Mouse (Mus musculus) heart, embryonic 12.5 days (tissue): Measurements from ENCODE around the gene Adamts4. TPM values are rescaled to one million over a fixed set of nuclear protein-coding genes. Genes with fewer than 3 reads are reported as not detected.
"Not testable (repeated sequence)": the region's sequence is repeated elsewhere in the genome, so short reads cannot be mapped to it uniquely, and the experiment has no call there.

Experiments used
- ATAC-seq: fragments of 200-750 bp; cut with Nextera tagmentation; 2 replicates; pipeline ENCODE4 v1.8.0; 2017; ENCODE audit warnings: moderate TSS enrichment, moderate library complexity; ENCODE audit not compliant: insufficient number of reproducible peaks, low FRiP score
- H3K27ac ChIP-seq: fragments of 300-500 bp; sonication (generic); 2 replicates; pipeline ENCODE4 v1.5.1; 2016; ENCODE audit warnings: mild to moderate bottlenecking, moderate library complexity; ENCODE audit not compliant: poor library complexity, severe bottlenecking
- H3K27me3 ChIP-seq: fragments of 300-500 bp; sonication (generic); replicated peaks from 2 replicates; pipeline ENCODE4 v1.6.1; 2016; ENCODE audit warnings: mild to moderate bottlenecking, moderate library complexity
- H3K36me3 ChIP-seq: fragments of 300-500 bp; sonication (generic); 2 replicates; pipeline ENCODE4 v1.6.1; 2016; ENCODE audit warnings: mild to moderate bottlenecking, moderate library complexity
- H3K4me1 ChIP-seq: fragments of 300-500 bp; sonication (generic); replicated peaks from 2 replicates; pipeline ENCODE4 v1.6.1; 2016; ENCODE audit warnings: mild to moderate bottlenecking
- H3K4me2 ChIP-seq: fragments of 300-500 bp; sonication (generic); 2 replicates; pipeline ENCODE4 v1.6.1; 2016; ENCODE audit warnings: mild to moderate bottlenecking, moderate library complexity
- H3K4me3 ChIP-seq: fragments of 300-500 bp; sonication (generic); 2 replicates; pipeline ENCODE4 v1.5.1; 2016; ENCODE audit warnings: mild to moderate bottlenecking
- H3K9ac ChIP-seq: fragments of 300-500 bp; sonication (generic); 2 replicates; pipeline ENCODE4 v1.6.1; 2016; ENCODE audit warnings: mild to moderate bottlenecking, moderate library complexity
- H3K9me3 ChIP-seq: fragments of 300-500 bp; sonication (generic); replicated peaks from 2 replicates; pipeline ENCODE4 v1.6.1; 2016; ENCODE audit warnings: mild to moderate bottlenecking, moderate library complexity
- WGBS: fragments of 180-500 bp; shearing (Covaris S2); methylation state at CpG from one replicate; pipeline ENCODE4 v1.1.7; 2016; 5-methylcytosine and 5-hydroxymethylcytosine counted together
- polyA plus RNA-seq: library from polyadenylated mRNA; unstranded; fragments of >200 nt; fragmentation: Nextera tagmentation; extraction: Ambion mirVana; gene quantifications from 2 replicates; pipeline ENCODE4 v1.2.1, GENCODE M21; 2016

The Adamts4 gene
- polyA plus RNA-seq, 1 experiment from 2014 or later, result 3.1 TPM

- ATAC-seq, result no peak
- Histone ChIP-seq H3K27ac (no peak overlapping the region), H3K9ac (no peak overlapping the region), H3K27me3 (no peaks in the 10 kb centered on the region), H3K4me2 (no peak overlapping the region), H3K36me3 (peaks cover 45% of the 10 kb centered on the region), H3K9me3 (no peaks in the 10 kb centered on the region), H3K4me3 (no peak overlapping the region), H3K4me1 (peaks cover 21% of the 10 kb centered on the region)
- 54% methylated on average over 12 of the region's 12 CpGs for WGBS
Observed at GRCm38 (mm10) chr1:171232800-171233730, 17.2 kb upstream of the Adamts4 start.

GRCm38 (mm10) chr1:171234126-171234525 lies 16.1 kb upstream of the Adamts4 start, which contains the start of gene Fcer1g:
Fcer1g (minus strand) TSS chr1:171234365.
- Histone ChIP-seq H3K27me3 (no peaks in the 10 kb centered on the region), H3K9me3 (no peaks in the 10 kb centered on the region), H3K4me2 (no peak within 1 kb of the TSS), H3K4me3 (no peak within 1 kb of the TSS), H3K27ac (no peak within 1 kb of the TSS), H3K4me1 (peaks cover 17% of the 10 kb centered on the region), H3K36me3 (peaks cover 55% of the 10 kb centered on the region), H3K9ac (no peak within 1 kb of the TSS)
- no peak for ATAC-seq
- 89% methylated on average over 14 of the region's 14 CpGs for WGBS

- Histone ChIP-seq H3K9me3 (no peaks in the 10 kb centered on the region), H3K36me3 (peaks cover 58% of the 10 kb centered on the region), H3K4me1 (peaks cover 17% of the 10 kb centered on the region), H3K4me3 (no peak overlapping the region), H3K27me3 (no peaks in the 10 kb centered on the region), H3K9ac (no peak overlapping the region), H3K27ac (no peak overlapping the region), H3K4me2 (no peak overlapping the region)
- ATAC-seq, result no peak
- 89% methylated on average over 4 of the region's 4 CpGs for WGBS
Observed at GRCm38 (mm10) chr1:171234538-171234937, 15.7 kb upstream of the Adamts4 start.

GRCm38 (mm10) chr1:171235791-171236190 lies 14.4 kb upstream of the Adamts4 start:
- H3K27ac ChIP-seq, result no peak overlapping the region
- no peak overlapping the region for H3K4me3 ChIP-seq
- no peaks in the 10 kb centered on the region for H3K27me3 ChIP-seq
- H3K9me3 ChIP-seq, result no peaks in the 10 kb centered on the region
- 61% methylated on average over 4 of the region's 4 CpGs for WGBS
- H3K9ac ChIP-seq, result no peak overlapping the region
- no peak for ATAC-seq
- H3K4me1 ChIP-seq, result peaks cover 17% of the 10 kb centered on the region
- H3K36me3 ChIP-seq, result peaks cover 68% of the 10 kb centered on the region
- no peak overlapping the region for H3K4me2 ChIP-seq

GRCm38 (mm10) chr1:171237438-171237837 lies 12.8 kb upstream of the Adamts4 start:
- Histone ChIP-seq H3K9ac (no peak overlapping the region), H3K27me3 (no peaks in the 10 kb centered on the region), H3K36me3 (peaks cover 85% of the 10 kb centered on the region), H3K4me1 (peaks cover 17% of the 10 kb centered on the region), H3K4me2 (no peak overlapping the region), H3K4me3 (no peak overlapping the region), H3K27ac (no peak overlapping the region), H3K9me3 (no peaks in the 10 kb centered on the region)
- 69% methylated on average over 6 of the region's 6 CpGs for WGBS
- ATAC-seq, result no peak

DNA sequence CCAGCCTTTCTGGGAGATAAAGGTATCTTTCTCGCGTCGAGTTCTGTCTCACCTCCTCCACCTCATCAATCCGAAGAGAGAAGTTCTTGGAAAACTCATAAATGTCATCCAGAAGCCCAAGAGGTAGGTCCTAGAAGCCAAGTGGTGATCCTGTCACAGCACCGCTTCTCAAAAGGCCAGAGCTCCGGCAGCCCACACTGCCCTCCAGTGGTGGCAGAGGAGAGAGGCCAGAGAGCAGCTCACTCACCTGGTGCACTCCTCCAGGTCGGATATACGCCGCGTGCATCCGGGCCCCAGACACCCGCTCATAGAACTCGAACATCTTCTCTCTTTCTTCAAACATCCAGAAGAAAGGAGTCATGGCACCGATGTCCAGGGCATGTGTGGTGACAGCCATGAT lies 11.8 kb upstream of the Adamts4 start:
- H3K36me3 ChIP-seq, result peaks cover 95% of the 10 kb centered on the region
- 73% methylated on average over 14 of the region's 14 CpGs for WGBS
- no peak overlapping the region for H3K27ac ChIP-seq

GRCm38 (mm10) chr1:171239992-171240744 lies 10.1 kb upstream of the Adamts4 start:
- 75% methylated on average over 15 of the region's 15 CpGs for WGBS
- H3K9ac ChIP-seq, result peak overlapping the region; percentile 32; the same call in 1 of the 2 replicates
- ATAC-seq, result no peak

More for the DNA sequence above, 11.8 kb upstream of the Adamts4 start:
- Histone ChIP-seq H3K4me2 (no peak overlapping the region), H3K27me3 (no peaks in the 10 kb centered on the region), H3K4me3 (no peak overlapping the region), H3K4me1 (peaks cover 12% of the 10 kb centered on the region), H3K9ac (no peak overlapping the region), H3K9me3 (no peaks in the 10 kb centered on the region)
- no peak for ATAC-seq

GRCm38 (mm10) chr1:171240911-171241310 lies 9.3 kb upstream of the Adamts4 start:
- H3K27ac ChIP-seq, result no peak overlapping the region
- no peak overlapping the region for H3K4me2 ChIP-seq
- H3K9ac ChIP-seq, result peak overlapping the region; percentile 32; the same call in 1 of the 2 replicates
- H3K4me1 ChIP-seq, result peaks cover 6% of the 10 kb centered on the region
- ATAC-seq, result no peak
- H3K27me3 ChIP-seq, result no peaks in the 10 kb centered on the region
- WGBS, result 90% methylated on average over 10 of the region's 10 CpGs
- no peak overlapping the region for H3K4me3 ChIP-seq
- peaks cover 89% of the 10 kb centered on the region for H3K36me3 ChIP-seq
- no peaks in the 10 kb centered on the region for H3K9me3 ChIP-seq

More at GRCm38 (mm10) chr1:171239992-171240744, 10.1 kb upstream of the Adamts4 start:
- Histone ChIP-seq H3K27ac (no peak overlapping the region), H3K27me3 (no peaks in the 10 kb centered on the region), H3K36me3 (peaks cover 91% of the 10 kb centered on the region), H3K4me3 (no peak overlapping the region), H3K4me1 (peaks cover 3% of the 10 kb centered on the region; the same call in 1 of the 2 replicates), H3K9me3 (no peaks in the 10 kb centered on the region), H3K4me2 (no peak overlapping the region)

DNA sequence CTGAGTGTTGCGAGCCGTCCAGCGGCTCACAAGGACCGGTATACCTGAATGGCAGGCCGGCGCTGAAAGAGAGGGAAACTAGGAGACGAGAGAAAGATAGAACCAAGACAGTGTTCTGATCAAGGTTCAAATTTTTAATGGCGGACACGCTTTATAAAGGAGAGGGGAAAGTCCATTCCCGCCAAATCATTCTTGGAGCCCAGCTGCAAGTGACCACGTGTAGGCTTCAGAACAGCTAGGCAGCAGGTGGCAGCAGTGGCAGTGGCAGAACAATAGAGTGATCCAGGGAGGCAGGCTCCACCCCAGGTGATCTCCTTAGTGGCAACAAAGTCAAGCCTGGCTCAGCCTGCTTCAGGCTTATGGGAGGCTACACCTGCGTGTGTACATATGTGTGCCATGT lies 8.3 kb upstream of the Adamts4 start:
- Histone ChIP-seq H3K4me1 (peaks cover 11% of the 10 kb centered on the region), H3K36me3 (peaks cover 79% of the 10 kb centered on the region)
- H3K27ac ChIP-seq, H3K4me3 ChIP-seq, H3K9me3 ChIP-seq, H3K9ac ChIP-seq, H3K27me3 ChIP-seq, ATAC-seq, H3K4me2 ChIP-seq: not testable (repeated sequence)
- 84% methylated on average over 12 of the region's 12 CpGs for WGBS

DNA sequence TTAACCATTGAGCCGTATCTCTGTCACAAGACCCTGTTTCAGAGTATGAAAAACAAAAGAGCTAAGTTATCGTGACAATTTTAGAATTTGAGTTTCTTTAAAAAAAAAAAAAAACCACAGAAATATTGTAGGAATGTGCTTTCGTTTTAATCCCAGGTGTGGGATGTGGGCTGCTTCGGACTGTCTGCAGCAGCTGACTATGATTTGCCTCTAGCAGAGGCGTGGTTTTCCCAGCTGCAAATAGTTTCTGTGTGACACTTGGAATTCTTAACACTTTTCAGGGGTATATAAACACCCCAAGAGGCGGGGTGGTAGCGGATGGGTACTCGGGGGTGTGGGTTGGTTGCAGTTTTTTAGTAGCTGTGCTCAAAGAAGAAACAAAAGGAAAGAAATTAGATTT lies 4.9 kb upstream of the Adamts4 start:
- WGBS, result 86% methylated on average over 8 of the region's 8 CpGs
- no peaks in the 10 kb centered on the region for H3K27me3 ChIP-seq
- no peak overlapping the region for H3K27ac ChIP-seq
- H3K4me3 ChIP-seq, result peak overlapping the region; percentile 75; the same call in 1 of the 2 replicates
- ATAC-seq, result no peak
- no peak overlapping the region for H3K4me2 ChIP-seq
- no peak overlapping the region for H3K9ac ChIP-seq
- peaks cover 49% of the 10 kb centered on the region for H3K36me3 ChIP-seq
- peaks cover 33% of the 10 kb centered on the region for H3K4me1 ChIP-seq
- no peaks in the 10 kb centered on the region for H3K9me3 ChIP-seq
